Mouse (Mus musculus) embryonic facial prominence, embryonic 11.5 days (tissue): Measurements from ENCODE around the gene Luc7l3. TPM values are rescaled to one million over a fixed set of nuclear protein-coding genes. Genes with fewer than 3 reads are reported as not detected.
"Not testable (repeated sequence)": the region's sequence is repeated elsewhere in the genome, so short reads cannot be mapped to it uniquely, and the experiment has no call there.

ENCODE experiments used
- ATAC-seq: fragments of 200-750 bp; cut with Nextera tagmentation; replicated peaks from 2 replicates; pipeline ENCODE4 v1.8.0; 2017; ENCODE audit warnings: low read depth; ENCODE audit not compliant: insufficient number of reproducible peaks, low FRiP score, low TSS enrichment
- DNase-seq: peaks from one replicate; pipeline ENCODE4 v3.0.0-alpha.2; 2015; ENCODE audit warnings: low spot score
- H3K27ac ChIP-seq: fragments of 300-500 bp; sonication (generic); replicated peaks from 2 replicates; pipeline ENCODE4 v1.5.1; 2014; ENCODE audit warnings: mild to moderate bottlenecking, low read depth, low read length, control low read depth
- H3K27me3 ChIP-seq: fragments of 300-500 bp; sonication (generic); 2 replicates; pipeline ENCODE4 v1.6.1; 2014; ENCODE audit warnings: mild to moderate bottlenecking, low read length, moderate library complexity, mixed read lengths; ENCODE audit not compliant: control insufficient read depth, insufficient read depth
- H3K36me3 ChIP-seq: fragments of 300-500 bp; sonication (generic); replicated peaks from 2 replicates; pipeline ENCODE4 v1.6.1; 2014; ENCODE audit warnings: low read depth, mild to moderate bottlenecking, low read length, moderate library complexity, mixed read lengths; ENCODE audit not compliant: control insufficient read depth, insufficient read depth
- H3K4me1 ChIP-seq: fragments of 300-500 bp; sonication (generic); 2 replicates; pipeline ENCODE4 v1.6.1; 2014; ENCODE audit warnings: low read length, mixed read lengths; ENCODE audit not compliant: control insufficient read depth, insufficient read depth
- H3K4me2 ChIP-seq: fragments of 300-500 bp; sonication (generic); 2 replicates; pipeline ENCODE4 v1.6.1; 2014; ENCODE audit warnings: low read depth, mild to moderate bottlenecking, control low read depth, low read length, moderate library complexity
- H3K4me3 ChIP-seq: fragments of 300-500 bp; sonication (generic); 2 replicates; pipeline ENCODE4 v1.5.1; 2014; ENCODE audit warnings: low read depth, low read length, control low read depth
- H3K9ac ChIP-seq: fragments of 300-500 bp; sonication (generic); replicated peaks from 2 replicates; pipeline ENCODE4 v1.6.1; 2014; ENCODE audit warnings: mild to moderate bottlenecking, control low read depth, low read length
- H3K9me3 ChIP-seq: fragments of 300-500 bp; sonication (generic); replicated peaks from 2 replicates; pipeline ENCODE4 v1.6.1; 2016; ENCODE audit warnings: mild to moderate bottlenecking, low read length, inconsistent platforms, mixed read lengths; ENCODE audit not compliant: control insufficient read depth
- whole genome bisulfite sequencing: fragments of 180-500 bp; shearing (Covaris S2); extraction: QIAGEN DNeasy Blood & Tissue Kit; methylation state at CpG from one replicate; pipeline ENCODE4 v1.1.7; 2014; 5-methylcytosine and 5-hydroxymethylcytosine counted together
- polyA plus RNA-seq: library from polyadenylated mRNA; unstranded; fragments of >200 nt; fragmentation: Nextera tagmentation; extraction: Ambion mirVana; gene quantifications from 2 replicates; pipeline ENCODE4 v1.2.1, GENCODE M21; 2014

Gene Luc7l3
- polyA plus RNA-seq, 1 experiment from 2014 or later = 126 TPM

GRCm38 (mm10) chr11:94271015-94271414 is 50.8 kb downstream of the Luc7l3 start:
- Histone ChIP-seq H3K27me3 (no peaks in the 10 kb centered on the region), H3K9me3 (no peaks in the 10 kb centered on the region), H3K4me1 (no peaks in the 10 kb centered on the region), H3K4me2 (no peak overlapping the region), H3K36me3 (no peaks in the 10 kb centered on the region), H3K27ac (no peak overlapping the region), H3K9ac (no peak overlapping the region), H3K4me3 (no peak overlapping the region)
- ATAC-seq (no peak), DNase-seq (no peak)
- WGBS = 90% methylated on average over 2 of the region's 2 CpGs

GRCm38 (mm10) chr11:94269906-94270305 is 51.9 kb downstream of the Luc7l3 start:
- DNase-seq (no peak), ATAC-seq (no peak)
- Histone ChIP-seq H3K9me3 (no peaks in the 10 kb centered on the region), H3K4me2 (no peak overlapping the region), H3K36me3 (no peaks in the 10 kb centered on the region), H3K4me1 (no peaks in the 10 kb centered on the region), H3K27ac (no peak overlapping the region), H3K27me3 (no peaks in the 10 kb centered on the region), H3K4me3 (no peak overlapping the region), H3K9ac (no peak overlapping the region)
- WGBS = 91% methylated on average over 7 of the region's 7 CpGs

GRCm38 (mm10) chr11:94268761-94269160 is 53.0 kb downstream of the Luc7l3 start:
- no peak overlapping the region for H3K9ac ChIP-seq
- H3K4me3 ChIP-seq = no peak overlapping the region
- DNase-seq = peak; percentile 65
- H3K9me3 ChIP-seq = no peaks in the 10 kb centered on the region
- no peaks in the 10 kb centered on the region for H3K4me1 ChIP-seq
- ATAC-seq = no peak
- H3K27me3 ChIP-seq = no peaks in the 10 kb centered on the region
- H3K4me2 ChIP-seq = no peak overlapping the region
- H3K36me3 ChIP-seq = no peaks in the 10 kb centered on the region
- no peak overlapping the region for H3K27ac ChIP-seq

- not testable (repeated sequence) for DNase-seq, H3K36me3 ChIP-seq, H3K4me1 ChIP-seq, H3K4me3 ChIP-seq, H3K27me3 ChIP-seq, ATAC-seq, H3K9me3 ChIP-seq, H3K9ac ChIP-seq, H3K27ac ChIP-seq, H3K4me2 ChIP-seq
- WGBS = 75% methylated on average over 3 of the region's 3 CpGs
Observed at GRCm38 (mm10) chr11:94266155-94266554, 55.6 kb downstream of the Luc7l3 start.

- H3K27ac ChIP-seq = no peak overlapping the region
- ATAC-seq = peak; percentile 64
- no peaks in the 10 kb centered on the region for H3K9me3 ChIP-seq
- no peaks in the 10 kb centered on the region for H3K36me3 ChIP-seq
- peak overlapping the region; percentile 39 for H3K9ac ChIP-seq
- DNase-seq = peak; percentile 82
- peak overlapping the region; percentile 32 for H3K4me2 ChIP-seq
- no peaks in the 10 kb centered on the region for H3K4me1 ChIP-seq
- peak overlapping the region; percentile 22 for H3K4me3 ChIP-seq
- no peaks in the 10 kb centered on the region for H3K27me3 ChIP-seq
- under 1% methylated on average over 18 of the region's 18 CpGs for WGBS
Observed at GRCm38 (mm10) chr11:94265134-94265785, 56.5 kb downstream of the Luc7l3 start.

GRCm38 (mm10) chr11:94261585-94262370 is 60.0 kb downstream of the Luc7l3 start:
- Histone ChIP-seq H3K4me1 (no peaks in the 10 kb centered on the region), H3K4me3 (no peak overlapping the region), H3K36me3 (no peaks in the 10 kb centered on the region), H3K9me3 (no peaks in the 10 kb centered on the region), H3K27me3 (no peaks in the 10 kb centered on the region), H3K4me2 (no peak overlapping the region), H3K9ac (no peak overlapping the region), H3K27ac (no peak overlapping the region)
- DNase-seq (no peak), ATAC-seq (no peak)
- WGBS = 73% methylated on average over 6 of the region's 6 CpGs

GRCm38 (mm10) chr11:94259814-94260213 is 62.0 kb downstream of the Luc7l3 start:
- H3K4me2 ChIP-seq = no peak overlapping the region

GRCm38 (mm10) chr11:94257987-94258386 is 63.8 kb downstream of the Luc7l3 start:
- Histone ChIP-seq H3K9me3 (no peaks in the 10 kb centered on the region), H3K27me3 (no peaks in the 10 kb centered on the region), H3K4me1 (no peaks in the 10 kb centered on the region), H3K27ac (no peak overlapping the region), H3K36me3 (no peaks in the 10 kb centered on the region), H3K9ac (no peak overlapping the region), H3K4me2 (no peak overlapping the region), H3K4me3 (no peak overlapping the region)
- no peak for ATAC-seq
- 83% methylated on average over 14 of the region's 14 CpGs for WGBS
- DNase-seq = no peak

More at GRCm38 (mm10) chr11:94259814-94260213, 62.0 kb downstream of the Luc7l3 start:
- Histone ChIP-seq H3K36me3 (no peaks in the 10 kb centered on the region), H3K4me1 (no peaks in the 10 kb centered on the region), H3K9ac (no peak overlapping the region), H3K9me3 (no peaks in the 10 kb centered on the region), H3K27ac (no peak overlapping the region), H3K4me3 (no peak overlapping the region), H3K27me3 (no peaks in the 10 kb centered on the region)
- WGBS = 74% methylated on average over 4 of the region's 4 CpGs
- DNase-seq (no peak), ATAC-seq (no peak)
